Mouse (Mus musculus) ovary, postnatal 10 days (tissue): ENCODE measurements around the gene Zfp786.
"Not testable (repeated sequence)": the region's sequence is repeated elsewhere in the genome, so short reads cannot be mapped to it uniquely, and the experiment has no call there.

ENCODE experiments used
- DNase-seq: peaks from one replicate; pipeline ENCODE4 v3.0.0; 2022; ENCODE audit warnings: low spot score

Zfp786 gene

DNA sequence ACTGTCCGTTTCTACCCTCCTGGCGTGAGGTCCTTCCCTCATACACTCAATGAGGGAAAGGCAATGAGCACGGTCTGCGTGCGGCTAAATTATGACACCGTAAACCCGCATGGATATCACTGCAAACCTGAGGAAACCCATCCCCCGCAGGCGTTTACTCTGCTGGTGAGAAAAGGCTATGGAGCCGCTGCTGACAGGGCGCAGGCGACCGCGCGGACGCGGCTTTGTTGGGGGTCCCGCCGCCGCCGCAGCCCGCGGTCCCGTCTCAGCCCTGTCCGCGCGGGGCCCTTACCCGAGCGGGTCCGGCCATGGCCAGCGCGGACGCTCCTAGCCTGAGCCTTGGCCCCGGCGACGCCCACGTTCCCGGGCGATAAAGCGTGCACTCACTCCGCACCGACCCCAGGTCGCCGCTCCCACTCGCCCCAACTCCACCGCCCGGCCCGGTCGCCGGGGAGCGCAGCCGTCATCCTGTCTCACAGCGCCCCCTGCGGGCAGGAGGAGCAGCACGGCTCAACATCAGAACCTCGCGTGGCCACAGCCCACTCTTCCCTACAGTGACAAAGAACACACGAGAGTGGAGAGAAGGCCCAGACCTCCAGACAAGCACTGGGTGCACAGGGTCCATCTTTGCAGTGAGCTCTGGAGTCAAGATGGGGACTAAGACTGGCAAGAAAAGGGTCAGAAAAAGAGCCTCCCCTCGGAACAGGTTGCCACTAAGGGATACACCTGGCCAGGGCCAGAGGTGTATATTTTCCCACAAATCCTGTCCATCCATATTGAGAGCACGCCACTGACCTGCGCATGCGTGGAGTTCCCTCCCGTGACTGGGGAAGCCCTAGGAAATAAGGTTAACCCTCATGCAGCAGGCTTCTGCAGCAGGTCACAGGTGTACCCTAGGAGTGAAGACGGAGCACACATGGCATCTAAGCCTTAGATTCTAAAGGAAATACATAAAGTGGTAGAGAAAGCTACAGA is at the start of gene Zfp786:
TSS of gene Zfp786 (minus strand) at position 764 of the 975 bp plus-strand sequence.
- peak; percentile 83 for DNase-seq

DNA sequence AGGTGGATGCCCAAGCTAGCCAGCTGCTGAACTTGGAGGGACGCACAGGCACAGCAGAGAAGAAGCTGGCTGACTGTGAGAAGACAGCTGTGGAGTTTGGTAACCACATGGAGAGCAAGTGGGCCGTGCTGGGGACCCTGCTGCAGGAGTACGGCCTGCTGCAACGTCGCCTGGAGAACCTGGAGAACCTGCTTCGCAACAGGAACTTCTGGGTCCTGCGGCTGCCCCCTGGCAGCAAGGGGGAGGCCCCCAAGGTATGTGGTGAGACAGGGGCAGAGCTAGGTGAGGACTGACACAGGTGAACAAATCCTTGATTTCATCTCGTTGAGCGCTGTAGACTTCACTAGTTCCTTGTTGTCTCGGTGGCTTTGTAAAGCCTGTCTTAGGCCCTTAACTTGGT is 49.5 kb upstream of the Zfp786 start:
- no peak for DNase-seq

DNA sequence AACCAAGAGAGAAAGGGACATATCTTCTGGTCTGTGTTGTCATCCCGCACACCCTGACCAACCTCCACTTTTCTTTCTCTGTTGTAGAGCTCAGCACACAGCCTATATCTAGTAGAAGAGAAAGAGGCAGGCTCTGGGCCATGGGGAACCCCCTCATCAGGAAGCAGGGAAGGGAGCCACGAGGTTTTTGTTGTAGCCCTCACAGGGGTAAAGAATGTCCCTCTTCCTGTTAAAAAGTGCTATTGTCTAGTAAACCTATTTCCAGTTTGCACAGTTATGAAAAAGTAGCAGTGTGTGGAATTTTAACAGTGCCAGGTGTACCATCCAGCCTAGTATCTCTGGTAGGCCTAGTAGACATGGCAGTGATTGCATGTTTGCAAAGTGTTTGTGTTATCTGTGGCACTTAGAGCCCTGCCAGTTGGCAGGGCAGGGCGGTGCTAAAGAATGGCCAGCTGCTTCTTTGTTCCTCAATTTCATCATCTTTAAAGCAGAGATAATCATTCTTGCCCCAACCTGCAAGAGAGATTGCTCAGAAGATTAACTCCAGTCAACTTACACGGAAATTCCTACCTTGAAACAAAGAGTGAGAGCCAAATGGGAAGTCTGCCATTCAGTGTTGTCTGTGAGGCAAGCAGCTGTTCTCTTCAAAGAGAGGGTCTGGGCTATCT is 48.5 kb upstream of the Zfp786 start:
- no peak for DNase-seq

DNA sequence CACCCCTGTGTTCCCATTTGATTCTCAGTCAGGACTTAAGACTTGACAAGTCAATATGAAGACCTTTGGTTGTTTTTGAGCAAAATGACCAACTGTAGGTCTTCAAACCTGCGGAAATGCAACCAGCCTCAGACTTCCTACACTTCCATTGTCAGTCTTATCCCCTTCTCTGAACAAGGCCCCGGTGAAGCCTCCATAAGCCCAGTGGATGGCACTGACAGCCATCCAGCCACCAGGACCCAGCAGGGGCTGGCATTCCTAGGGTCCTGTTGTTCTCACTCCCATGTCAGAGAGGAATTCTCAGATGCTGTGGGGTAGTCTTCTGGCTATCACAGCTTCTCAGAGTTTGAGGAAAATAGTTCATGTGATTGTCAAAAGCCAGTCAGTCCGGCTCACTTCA is 47.9 kb upstream of the Zfp786 start:
- DNase-seq: no peak

DNA sequence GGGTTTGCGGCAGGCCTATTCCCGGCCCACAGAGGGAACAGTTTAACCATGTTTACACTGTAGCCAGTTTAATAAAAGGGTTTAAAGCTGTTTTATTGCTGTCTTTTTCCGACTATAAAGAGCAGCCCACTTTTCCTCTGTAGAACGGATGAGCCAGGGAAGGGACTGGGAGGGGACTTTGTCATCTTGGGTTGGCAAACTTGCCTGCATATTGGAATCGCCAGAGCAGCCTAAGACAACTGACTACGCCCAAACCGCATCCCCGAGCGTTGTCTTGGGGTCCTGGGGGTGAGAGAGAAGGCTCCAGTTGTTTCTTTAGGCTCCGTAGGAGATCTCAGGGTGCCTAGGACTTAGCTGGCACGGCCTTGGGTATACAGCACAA is 47.5 kb upstream of the Zfp786 start:
- DNase-seq: no peak

DNA sequence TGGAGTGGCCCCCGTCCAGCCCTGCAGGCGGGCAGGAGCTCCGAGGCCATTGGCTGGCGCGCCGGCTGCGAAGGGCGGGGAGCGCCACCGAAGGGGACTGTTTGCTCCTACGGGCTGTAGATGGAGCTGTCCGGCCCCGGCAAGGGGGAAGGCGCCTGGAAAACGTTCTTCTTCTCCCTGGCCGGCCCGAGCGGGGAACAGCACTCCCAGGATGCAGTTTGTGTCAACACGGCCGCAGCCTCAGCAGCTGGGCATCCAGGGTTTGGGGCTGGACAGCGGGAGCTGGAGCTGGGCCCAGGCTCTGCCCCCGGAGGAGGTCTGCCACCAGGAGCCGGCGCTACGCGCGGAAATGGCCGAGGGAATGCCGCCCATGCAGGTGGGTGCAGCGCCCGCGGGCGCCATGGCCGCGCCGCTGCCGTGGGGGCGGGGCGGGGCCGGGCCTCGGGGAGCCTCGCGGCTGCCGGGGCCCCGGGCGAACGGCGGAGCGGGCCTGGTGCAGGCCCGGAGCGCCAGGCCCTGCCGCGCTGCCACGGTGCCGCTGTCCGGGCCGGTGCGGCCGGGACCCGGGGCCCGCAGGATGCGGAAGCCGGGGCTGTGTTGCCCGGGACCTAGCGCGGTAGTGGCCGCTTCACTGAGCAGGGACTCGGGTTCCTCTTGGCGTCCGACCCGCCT is 46.9 kb upstream of the Zfp786 start:
- DNase-seq: peak; percentile 86

DNA sequence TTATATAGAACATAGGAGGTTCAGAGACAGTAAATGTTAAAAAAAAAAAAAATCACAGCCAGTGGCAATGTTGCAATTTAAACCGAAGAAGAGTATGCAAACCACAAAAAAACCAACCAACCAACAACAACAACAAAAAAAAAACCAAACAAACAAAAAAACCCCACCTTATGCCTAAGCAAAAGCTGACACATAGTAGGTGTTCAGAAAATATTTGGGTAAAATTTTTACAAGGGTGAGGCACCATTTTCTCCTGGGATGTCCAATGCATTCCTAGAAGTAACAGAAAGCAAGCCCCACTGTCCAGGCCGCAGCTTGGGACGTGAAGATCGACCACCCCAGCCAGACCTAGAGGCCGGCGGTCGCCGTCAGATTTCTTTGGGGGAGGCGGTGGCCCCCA is 46.4 kb upstream of the Zfp786 start, which contains the start of gene Zfp282:
TSS of gene Zfp282 (plus strand) at position 147 of the 400 bp plus-strand sequence.
- DNase-seq: no peak

DNA sequence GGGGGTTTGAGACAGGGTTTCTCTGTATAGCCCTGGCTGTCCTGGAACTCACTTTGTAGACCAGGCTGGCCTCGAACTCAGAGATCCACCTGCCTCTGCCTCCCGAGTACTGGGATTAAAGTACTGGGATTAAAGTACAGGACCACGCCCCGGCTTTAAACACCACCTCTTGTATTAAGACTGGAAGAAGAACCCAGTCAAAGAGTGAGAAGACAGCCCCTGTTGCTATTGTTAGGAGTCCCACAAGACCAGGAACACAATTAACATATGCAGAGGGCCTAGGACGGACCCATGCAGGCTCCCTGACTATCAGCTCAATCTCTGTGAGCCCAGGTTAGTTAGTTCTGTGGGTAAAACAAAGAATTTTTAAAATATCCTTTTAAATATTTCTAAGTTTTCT is 41.6 kb upstream of the Zfp786 start:
- no peak for DNase-seq

DNA sequence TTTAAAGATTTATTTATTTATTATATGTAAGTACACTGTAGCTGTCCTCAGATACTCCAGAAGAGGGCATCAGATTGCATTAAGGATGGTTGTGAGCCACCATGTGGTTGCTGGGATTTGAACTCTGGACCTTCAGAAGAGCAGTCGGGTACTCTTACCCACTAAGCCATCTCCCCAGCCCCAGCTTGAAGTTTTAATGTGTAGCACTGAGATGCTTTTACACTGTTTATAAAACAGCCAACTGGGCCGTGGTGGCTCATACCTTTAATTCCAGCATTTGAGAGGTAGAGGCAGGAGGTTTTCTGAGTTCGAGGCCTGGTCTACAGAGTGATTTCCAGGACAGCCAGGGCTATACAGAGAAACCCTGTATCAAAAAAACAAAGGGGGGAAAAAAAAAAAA is 27.1 kb upstream of the Zfp786 start:
- not testable (repeated sequence) for DNase-seq

DNA sequence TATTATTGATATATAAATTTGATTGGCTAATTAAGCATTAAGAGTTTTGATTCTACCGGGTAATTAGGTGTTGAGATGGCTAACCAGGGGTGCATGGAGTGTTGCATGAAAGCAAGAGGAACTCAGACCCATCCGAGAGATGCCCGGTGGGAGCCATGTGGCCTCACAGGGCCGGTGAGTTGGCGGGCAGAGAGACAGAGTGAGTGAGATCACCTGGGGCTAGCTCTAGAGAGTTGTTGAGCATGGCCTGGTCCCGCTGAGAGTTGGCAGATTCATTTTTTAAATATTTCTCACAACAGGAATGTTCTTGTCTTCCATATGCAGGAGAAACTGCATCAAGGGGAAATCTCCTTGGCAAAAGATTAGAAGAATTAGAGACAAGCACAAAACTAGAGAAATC is 26.6 kb upstream of the Zfp786 start:
- DNase-seq: no peak

DNA sequence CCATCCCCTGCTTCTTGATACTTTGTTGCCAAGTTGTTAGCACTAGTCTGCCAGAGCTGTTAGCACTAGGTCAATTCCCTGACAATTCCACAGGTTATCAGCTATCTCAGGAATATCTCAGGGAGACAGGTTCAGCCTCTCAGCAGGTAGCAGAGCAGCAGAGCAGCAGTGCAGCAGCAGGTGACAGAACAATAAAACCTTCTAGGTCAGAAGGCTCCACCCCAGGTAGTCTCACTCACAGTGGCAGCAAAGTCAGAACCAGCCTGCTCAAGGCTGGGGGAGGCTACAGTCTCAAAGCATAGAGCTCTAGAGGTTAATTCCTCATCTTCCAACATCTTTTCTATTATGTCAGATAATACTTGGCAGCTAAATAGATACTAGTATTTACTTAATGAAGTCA is 15.1 kb upstream of the Zfp786 start:
- no peak for DNase-seq

DNA sequence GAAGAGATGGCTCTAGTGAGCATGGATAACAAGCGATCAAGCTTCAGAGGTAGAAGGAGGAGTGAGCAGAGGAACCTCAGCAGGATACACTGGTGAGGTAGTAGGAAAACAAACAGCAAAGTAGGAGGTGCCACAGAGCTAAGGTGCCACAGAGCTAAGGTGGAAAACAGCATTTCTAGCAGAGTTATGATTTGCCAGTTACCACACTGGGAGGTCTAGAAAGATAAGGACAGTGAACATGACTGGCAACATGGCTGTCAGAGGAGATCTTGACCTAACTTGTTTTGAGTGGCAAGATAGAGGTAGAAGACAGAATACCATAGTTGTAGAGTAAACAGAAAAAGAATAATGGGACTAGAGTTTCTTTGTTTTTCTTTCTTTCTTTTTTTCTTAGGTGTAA is 11.7 kb upstream of the Zfp786 start:
- no peak for DNase-seq

DNA sequence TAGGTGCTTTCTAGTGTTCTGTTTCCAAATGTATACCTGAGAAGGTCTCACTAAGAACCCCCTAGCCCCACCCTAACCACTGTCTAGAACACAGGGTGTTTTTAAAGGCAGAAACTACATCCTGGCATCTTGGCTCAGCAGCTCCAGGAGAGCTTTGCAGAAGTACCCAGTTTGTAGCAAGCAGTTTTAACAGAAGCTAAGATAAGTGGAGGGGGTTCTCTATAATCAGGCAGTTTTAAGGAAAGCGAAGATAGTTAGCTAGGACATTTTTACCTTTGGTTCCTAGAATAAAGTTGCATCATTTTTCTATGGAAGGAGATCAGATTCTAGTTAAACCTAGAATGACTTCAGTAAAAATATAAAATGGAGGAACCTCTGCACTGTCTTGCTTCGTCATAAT is 11.2 kb upstream of the Zfp786 start:
- DNase-seq: no peak

DNA sequence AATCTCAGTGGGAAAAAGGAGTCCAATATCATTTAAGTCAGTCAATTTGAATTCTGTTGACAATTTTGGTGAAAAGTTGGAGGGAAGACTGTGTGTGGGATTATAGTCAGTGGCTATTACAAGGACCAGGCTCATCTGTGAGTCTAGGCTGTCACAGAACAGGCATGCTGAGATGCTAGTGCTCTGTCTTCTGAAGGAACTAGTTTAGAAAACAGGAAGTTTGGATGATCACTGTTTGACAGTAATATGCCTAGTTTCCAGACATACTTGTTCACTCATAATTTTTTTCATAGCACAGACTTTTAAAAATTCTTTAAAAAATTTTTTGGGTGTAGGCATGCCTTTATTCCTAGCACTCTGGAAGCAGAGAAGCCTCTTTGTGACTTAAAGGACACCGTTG is 10.4 kb upstream of the Zfp786 start:
- no peak for DNase-seq

DNA sequence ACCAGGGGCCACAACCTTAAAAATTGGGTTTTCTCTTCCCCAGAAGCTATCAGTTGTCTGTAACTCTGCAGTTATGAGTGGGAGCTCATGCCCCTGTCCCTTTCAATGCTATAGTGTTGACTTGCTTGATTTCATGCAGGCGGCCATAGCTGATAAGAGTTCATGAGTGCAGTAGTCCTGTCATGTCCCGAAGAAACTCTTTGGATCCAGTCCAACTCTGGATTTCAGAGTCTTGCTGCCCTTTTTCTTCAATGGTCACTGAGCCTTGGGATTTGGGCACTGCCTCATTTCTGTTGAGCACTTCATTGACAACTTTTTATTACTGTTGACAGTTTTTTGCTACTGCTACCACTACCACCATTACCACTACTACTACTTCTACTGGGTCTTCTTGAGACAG is 7.0 kb upstream of the Zfp786 start:
- no peak for DNase-seq

DNA sequence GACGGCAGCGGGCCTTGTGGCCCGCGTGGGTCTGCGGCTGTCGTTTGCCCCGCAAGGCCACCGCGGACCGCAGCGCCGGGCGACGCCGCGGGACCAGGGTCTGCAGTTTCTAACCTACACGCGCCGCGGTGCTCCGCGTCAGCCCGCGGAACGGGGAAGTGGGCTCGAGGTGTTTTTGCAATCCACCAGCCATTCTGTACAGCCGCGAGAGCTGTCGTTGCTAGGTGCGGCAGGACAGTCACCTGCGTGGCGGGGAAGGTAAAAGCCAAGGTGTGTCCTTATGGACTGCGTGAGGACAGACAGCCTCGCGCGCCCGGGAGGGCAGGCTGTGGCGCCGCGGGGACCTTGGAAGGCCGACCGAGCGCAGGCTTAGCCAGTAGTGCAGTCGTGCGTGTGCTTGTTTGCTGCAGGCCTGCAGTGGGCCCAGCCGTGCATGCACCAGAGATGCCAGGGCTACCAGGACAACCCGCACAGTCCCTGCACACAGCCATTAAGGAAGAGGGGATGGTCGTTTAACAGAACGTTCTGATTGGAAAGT is 5.4 kb upstream of the Zfp786 start:
- DNase-seq: peak; percentile 33

DNA sequence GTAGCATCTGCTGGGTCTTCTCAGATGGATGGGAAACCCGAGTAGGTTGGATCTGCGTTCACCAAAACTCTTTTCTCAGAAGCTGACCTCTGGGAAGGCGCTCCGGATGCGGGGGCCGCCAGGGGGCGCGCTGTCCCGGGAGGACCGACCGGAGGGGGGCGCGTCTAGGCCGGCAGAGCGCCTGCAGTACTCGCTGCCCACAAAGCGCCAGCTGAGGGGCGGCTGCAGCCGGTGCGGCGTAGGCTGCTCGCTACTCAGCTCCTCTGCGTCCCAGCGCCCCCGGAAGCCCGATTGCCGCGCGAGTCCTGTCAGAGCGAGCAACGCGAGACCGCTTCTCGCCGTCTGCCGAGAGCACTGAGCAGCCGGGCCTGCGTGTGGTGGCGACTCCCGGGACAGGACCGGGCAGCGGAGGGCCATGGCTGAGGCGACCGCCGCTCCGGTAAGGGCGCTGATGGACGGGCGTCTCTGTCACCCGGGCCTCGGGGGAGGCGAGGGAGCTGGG is 4.9 kb upstream of the Zfp786 start, which contains the start of gene Zfp398:
TSS of gene Zfp398 (plus strand) at position 180 of the 502 bp plus-strand sequence.
- peak; percentile 96 for DNase-seq

DNA sequence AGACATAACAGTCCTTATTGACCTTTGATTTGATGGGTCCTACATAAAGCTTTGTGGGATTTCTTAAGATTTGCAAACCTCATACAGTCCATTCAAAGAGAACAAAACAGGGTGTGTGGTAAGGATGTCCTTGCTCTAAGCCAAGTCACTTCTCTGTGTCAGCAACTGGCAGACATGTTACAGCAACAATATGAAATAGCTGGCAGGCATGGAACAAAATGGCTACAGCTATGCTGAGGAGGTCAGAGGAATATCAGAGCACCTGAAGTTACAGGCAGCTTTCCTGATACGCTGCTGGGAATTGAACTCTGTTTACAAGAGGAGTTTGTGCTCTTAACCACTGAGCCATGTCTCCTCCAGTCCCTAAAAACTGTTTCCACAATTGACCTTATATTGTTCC is 1.6 kb upstream of the Zfp786 start:
- no peak for DNase-seq

DNA sequence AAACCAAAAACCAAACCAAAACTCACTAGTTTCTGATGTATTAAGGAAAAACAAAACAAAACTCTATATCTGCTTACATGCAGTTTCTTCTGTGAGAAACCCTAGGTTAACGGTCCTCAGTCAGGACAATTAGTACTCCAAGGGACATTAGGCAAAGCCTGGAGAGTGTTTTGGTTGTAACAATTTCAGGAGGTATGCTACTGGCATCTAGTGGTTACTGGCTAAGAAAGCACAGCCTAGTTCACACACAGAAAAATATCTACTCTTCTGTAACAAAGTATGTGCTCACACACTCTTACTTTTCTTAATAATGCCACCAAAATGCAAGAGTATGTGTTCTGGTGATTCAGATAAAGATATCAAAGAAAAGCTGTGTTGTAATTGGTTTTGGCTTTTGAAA is 1.7 kb downstream of the Zfp786 start:
- no peak for DNase-seq

DNA sequence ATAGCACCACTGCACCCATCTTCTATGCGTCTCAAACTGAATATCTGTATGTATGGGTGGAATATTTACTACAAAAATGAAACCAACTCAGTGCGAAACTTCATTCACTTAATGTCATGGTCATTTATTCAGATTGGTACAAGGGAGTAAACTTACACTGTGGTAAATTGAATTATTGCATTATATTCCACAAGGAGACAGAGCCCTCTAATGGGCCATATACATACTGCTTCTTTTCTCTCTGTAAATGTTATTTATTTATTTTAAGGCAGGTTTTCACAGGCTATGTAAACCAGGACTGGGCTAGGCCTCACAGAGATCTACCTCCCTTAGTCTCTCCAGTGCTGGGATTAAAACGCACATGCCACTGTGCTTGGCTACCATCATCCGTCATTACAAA is 3.2 kb downstream of the Zfp786 start:
- no peak for DNase-seq

DNA sequence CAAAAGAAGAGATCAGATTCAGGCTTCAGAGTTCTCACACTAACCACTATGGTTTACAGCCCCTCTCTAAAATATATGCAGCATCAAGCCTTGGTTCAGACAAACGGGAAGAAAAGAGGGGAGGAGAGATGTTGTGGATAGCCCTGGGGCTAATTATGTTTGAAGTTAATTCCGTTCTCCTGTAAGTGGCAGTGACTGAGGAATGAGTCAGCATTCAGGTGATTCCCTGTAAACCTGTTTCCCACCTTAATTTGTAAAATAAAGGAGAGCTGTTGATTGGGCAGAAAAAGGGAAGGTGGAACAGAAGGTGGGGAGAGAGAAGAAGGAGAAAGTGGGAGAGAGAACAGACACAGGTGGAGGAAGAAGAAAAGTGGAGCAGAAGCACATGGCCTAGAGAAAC is 6.4 kb downstream of the Zfp786 start:
- DNase-seq: no peak

DNA sequence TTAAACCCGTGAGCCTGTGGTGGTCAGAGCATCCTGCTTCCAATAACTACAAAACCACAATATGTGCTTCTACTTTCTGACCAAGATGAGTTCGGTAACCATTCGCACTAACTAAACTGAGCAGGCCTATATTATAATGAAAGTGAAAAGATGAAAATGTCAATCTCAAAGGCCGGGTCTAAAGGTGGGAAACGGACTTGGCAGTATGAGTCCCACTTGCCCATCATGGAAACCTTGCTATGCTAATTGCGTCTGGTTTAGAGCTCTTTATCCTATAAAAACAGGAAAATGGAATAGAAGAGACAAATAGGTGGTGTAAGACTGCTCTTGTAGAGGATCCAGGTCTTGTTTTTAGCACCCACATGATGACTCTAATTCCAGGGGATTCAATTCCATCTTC is 8.9 kb downstream of the Zfp786 start:
- no peak for DNase-seq
